10 mouse cellular contexts compared by ENCODE assay signal in the genomic region with DNA sequence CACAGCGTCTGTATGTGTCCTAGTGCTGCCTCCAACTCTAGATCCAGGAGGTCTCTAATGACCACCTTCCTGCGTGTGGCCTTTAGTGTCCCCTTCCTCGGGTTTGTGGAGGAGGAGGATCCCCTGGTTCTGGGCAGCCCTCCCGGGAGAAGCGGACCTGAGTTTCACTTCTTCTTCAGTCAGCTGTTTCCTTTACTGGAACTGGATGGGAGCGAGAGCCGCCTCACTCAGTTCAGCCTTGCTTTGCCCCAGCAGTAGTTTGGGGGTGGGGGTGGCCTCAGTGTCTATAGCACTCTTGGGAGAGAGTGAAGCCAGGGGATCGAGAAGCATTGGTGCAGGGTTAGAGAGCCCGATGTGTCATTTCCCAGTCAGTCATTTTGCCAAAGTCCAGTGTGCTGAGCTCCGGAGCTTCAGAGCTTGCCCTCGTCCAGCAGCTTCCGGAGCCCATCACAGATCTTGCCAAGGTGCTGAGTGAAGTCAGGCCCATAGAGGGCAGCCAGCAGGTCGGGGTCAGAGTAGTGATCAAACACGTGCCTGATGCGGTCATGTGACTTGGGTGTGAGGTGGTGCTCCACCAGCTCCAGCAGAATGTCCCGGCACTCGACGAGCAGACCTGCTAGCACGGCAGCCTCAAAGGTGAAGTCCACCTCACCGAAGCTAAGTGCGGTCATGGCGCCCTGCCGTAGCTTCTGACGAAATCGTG. TPM values are rescaled to one million over a fixed set of nuclear protein-coding genes. Genes with fewer than 3 reads are reported as not detected.
DNase-seq lines count a peak whose midpoint lies in the region; ATAC-seq and TF ChIP-seq lines count a peak whose summit lies in the region.
"Had no signal": no experiment of that assay in that cellular context is flagged by ENCODE, and none has a peak within 500 bp of the region (broad histone marks: within the 10 kb centered on the region; RNA-seq: fewer than 3 reads in every experiment).

No protein-coding gene starts in this region.

- peak overlapping the region; percentile 56 for H3K4me2 ChIP-seq in heart, embryonic 13.5 days
- H3K4me2 ChIP-seq in kidney, postnatal 0 days (ENCODE audit: low read length), result no peak overlapping the region

- no peaks in the 10 kb centered on the region for H3K27me3 ChIP-seq in heart, embryonic 13.5 days (replicated peaks)
- no peaks in the 10 kb centered on the region for H3K27me3 ChIP-seq in thymus, adult 2 months (ENCODE audit: control insufficient read depth, insufficient read depth, low read length)
- H3K27me3 ChIP-seq in kidney, postnatal 0 days (ENCODE audit: insufficient read depth, low read length), result no peaks in the 10 kb centered on the region

- peaks cover 15% of the 10 kb centered on the region for H3K4me1 ChIP-seq in heart, embryonic 13.5 days
- H3K4me1 ChIP-seq in thymus, adult 2 months (replicated peaks; ENCODE audit: control insufficient read depth, insufficient read depth, low read length), result peaks cover 42% of the 10 kb centered on the region
- peaks cover 7% of the 10 kb centered on the region; the same call in 1 of the 2 replicates for H3K4me1 ChIP-seq in kidney, postnatal 0 days (replicated peaks; ENCODE audit: insufficient read depth, low read length)

- no peak overlapping the region for H3K27ac ChIP-seq in heart, embryonic 13.5 days (replicated peaks)
- peak overlapping the region; percentile 7; the same call in 1 of the 2 replicates for H3K27ac ChIP-seq in thymus, adult 2 months (ENCODE audit: control insufficient read depth, insufficient read depth, low read length)
- no peak overlapping the region for H3K27ac ChIP-seq in kidney, postnatal 0 days

- peak overlapping the region; percentile 25 for H3K9ac ChIP-seq in heart, embryonic 13.5 days
- no peak overlapping the region for H3K9ac ChIP-seq in kidney, postnatal 0 days (ENCODE audit: low read depth, low read length)

- no peak for TF ChIP-seq CTCF in thymus, adult 2 months (IDR thresholded peaks at IDR 0.05; ENCODE audit: borderline replicate concordance, control insufficient read depth, extremely low read depth, insufficient read depth, low read length, poor library complexity)
- TF ChIP-seq CTCF in kidney, postnatal 0 days (IDR thresholded peaks at IDR 0.05; ENCODE audit: low read depth), result no peak

- peaks cover 18% of the 10 kb centered on the region for H3K36me3 ChIP-seq in heart, embryonic 13.5 days
- H3K36me3 ChIP-seq in thymus, adult 2 months (ENCODE audit: control insufficient read depth, insufficient read depth, low read length), result peaks cover 11% of the 10 kb centered on the region; the same call in 1 of the 2 replicates
- peaks cover 7% of the 10 kb centered on the region for H3K36me3 ChIP-seq in kidney, postnatal 0 days (ENCODE audit: insufficient read depth, low read length)

- peak overlapping the region; percentile 21 for H3K4me3 ChIP-seq in heart, embryonic 13.5 days
- H3K4me3 ChIP-seq in thymus, adult 2 months (ENCODE audit: control insufficient read depth, insufficient read depth, low read length), result no peak overlapping the region
- H3K4me3 ChIP-seq in kidney, postnatal 0 days (replicated peaks; ENCODE audit: low read depth, low read length), result no peak overlapping the region

- no peak for ATAC-seq in heart, embryonic 13.5 days (ENCODE audit: extremely low read depth, insufficient number of reproducible peaks, low FRiP score, low TSS enrichment)
- peak; percentile 31; the same call in 1 of the 2 replicates for ATAC-seq in kidney, postnatal 0 days (replicated peaks; ENCODE audit: low FRiP score, low read depth)

- no peak for DNase-seq in heart, postnatal 25 days (ENCODE audit: low spot score)
- DNase-seq in thymus, adult 2 months, result no peak
- no peak for DNase-seq in thymus, adult 18-20 months
- DNase-seq in kidney, postnatal 0 days (ENCODE audit: low spot score), result no peak
- DNase-seq in yolk sac, embryonic 10.5 days (ENCODE audit: low spot score), result peak; percentile 66
- no peak for DNase-seq in left cerebral cortex, adult 18-20 months (ENCODE audit: low spot score in 2 of 2)
- no peak for DNase-seq in urinary bladder, postnatal 14 days (ENCODE audit: low spot score)
- DNase-seq: cerebellum, adult 11 months; right cerebral cortex, postnatal 4 days had no signal

- 58% methylated on average over 25 of the region's 25 CpGs for WGBS in heart, embryonic 13.5 days
- WGBS in thymus, adult 2 months, result 74% methylated on average over 25 of the region's 25 CpGs
- WGBS in kidney, postnatal 0 days, result 73% methylated on average over 25 of the region's 25 CpGs

- no peaks in the 10 kb centered on the region for H3K9me3 ChIP-seq in heart, embryonic 13.5 days
- H3K9me3 ChIP-seq in kidney, postnatal 0 days (replicated peaks; ENCODE audit: low read length), result no peaks in the 10 kb centered on the region

- TF ChIP-seq POLR2A in thymus, adult 2 months (IDR thresholded peaks at IDR 0.05; ENCODE audit: control insufficient read depth, extremely low read depth, insufficient read depth, low read length, poor library complexity), result no peak

- intact Hi-C loops in heart, postnatal 25 days (cut with DNase I), result no loop called here

RNA-seq across cellular contexts. Expression of gene Tnfaip8l2, which starts 2.4 kb away (rescaled TPM):
- 2.1 and 2.8 TPM in 2 replicates for polyA plus RNA-seq in heart, embryonic 13.5 days (2015; fragmentation: Nextera tagmentation; extraction: Ambion mirVana)
- total RNA-seq in heart, postnatal 25 days (2021), result 1 to 10 TPM; 2.0 to 2.1 TPM
- 78.5 and 79.6 TPM in 2 replicates for polyA plus RNA-seq in thymus, adult 2 months (2012; rRNA removed)
- polyA plus RNA-seq in kidney, postnatal 0 days (2015; fragmentation: Nextera tagmentation; extraction: Ambion mirVana), result 2.8 and 3.6 TPM in 2 replicates
- total RNA-seq in left cerebral cortex, adult 18-20 months (2021), result 1 to 10 TPM; 1.5 to 1.6 TPM

RNA-seq across cellular contexts. Expression of gene Lysmd1, which starts 5.8 kb away (rescaled TPM):
- 8.8 and 9.8 TPM in 2 replicates for polyA plus RNA-seq in heart, embryonic 13.5 days (2015; fragmentation: Nextera tagmentation; extraction: Ambion mirVana)
- total RNA-seq in heart, postnatal 25 days (2021), result 1 to 10 TPM; 6.7 to 7.9 TPM
- polyA plus RNA-seq in thymus, adult 2 months (2012; rRNA removed), result 13.1 and 14.1 TPM in 2 replicates
- 14.4 and 15.2 TPM in 2 replicates for polyA plus RNA-seq in kidney, postnatal 0 days (2015; fragmentation: Nextera tagmentation; extraction: Ambion mirVana)
- total RNA-seq in left cerebral cortex, adult 18-20 months (2021), result 10 to 100 TPM; 15.8 to 17.1 TPM

RNA-seq across cellular contexts. Expression of gene Scnm1, which starts 5.9 kb away (rescaled TPM):
- polyA plus RNA-seq in heart, embryonic 13.5 days (2015; fragmentation: Nextera tagmentation; extraction: Ambion mirVana), result 51.7 and 54.2 TPM in 2 replicates
- 10 to 100 TPM; 28.3 to 31.4 TPM for total RNA-seq in heart, postnatal 25 days (2021)
- 56.4 and 63.8 TPM in 2 replicates for polyA plus RNA-seq in thymus, adult 2 months (2012; rRNA removed)
- 63.0 and 63.5 TPM in 2 replicates for polyA plus RNA-seq in kidney, postnatal 0 days (2015; fragmentation: Nextera tagmentation; extraction: Ambion mirVana)
- 10 to 100 TPM; 45.3 to 47.6 TPM for total RNA-seq in left cerebral cortex, adult 18-20 months (2021)

RNA-seq across cellular contexts. Expression of gene Tmod4, which starts 15.5 kb away (rescaled TPM):
- polyA plus RNA-seq in heart, embryonic 13.5 days (2015; fragmentation: Nextera tagmentation; extraction: Ambion mirVana), result 0.82 and 1.4 TPM in 2 replicates
- total RNA-seq in heart, postnatal 25 days (2021), result 10 to 100 TPM; 17.3 to 24.5 TPM
- polyA plus RNA-seq in thymus, adult 2 months (2012; rRNA removed), result 1.8 and 3.6 TPM in 2 replicates
- 0.69 and 0.83 TPM in 2 replicates for polyA plus RNA-seq in kidney, postnatal 0 days (2015; fragmentation: Nextera tagmentation; extraction: Ambion mirVana)
- under 1 TPM in 1 of 2 experiments, not detected in 1; 0.73 TPM for total RNA-seq in left cerebral cortex, adult 18-20 months (2021)

RNA-seq across cellular contexts. Expression of gene Sema6c, which starts 20.5 kb away (rescaled TPM):
- 2.9 and 3.0 TPM in 2 replicates for polyA plus RNA-seq in heart, embryonic 13.5 days (2015; fragmentation: Nextera tagmentation; extraction: Ambion mirVana)
- 1 to 10 TPM; 7.3 to 9.4 TPM for total RNA-seq in heart, postnatal 25 days (2021)
- 12.0 and 14.0 TPM in 2 replicates for polyA plus RNA-seq in thymus, adult 2 months (2012; rRNA removed)
- polyA plus RNA-seq in kidney, postnatal 0 days (2015; fragmentation: Nextera tagmentation; extraction: Ambion mirVana), result 1.8 and 2.9 TPM in 2 replicates
- 10 to 100 TPM; 24.4 to 27.0 TPM for total RNA-seq in left cerebral cortex, adult 18-20 months (2021)

Comparison
In these comparisons a context has a peak if more than half of its experiments do, and no peak if none do; other contexts are left out.
1. RNA of gene Tnfaip8l2, which starts 2.4 kb away (polyA plus RNA-seq): 78.5 to 79.6 TPM in thymus, adult 2 months; 2.8 to 3.6 TPM in kidney, postnatal 0 days and 2.1 to 2.8 TPM in heart, embryonic 13.5 days; every median in the first group is over 10 times any median in the second.